Mouse (Mus musculus) lung, postnatal 25 days (tissue): ENCODE data around the gene D130043K22Rik.

Experiments used
- DNase-seq: peaks from one replicate; pipeline ENCODE4 v3.0.0; 2022; ENCODE audit warnings: low spot score

The D130043K22Rik gene

GRCm38 (mm10) chr13:24893880-24894279 is 48.9 kb downstream of the D130043K22Rik start:
- no peak for DNase-seq

- DNase-seq = no peak
These were observed 57.0 kb downstream of the D130043K22Rik start for GRCm38 (mm10) chr13:24901916-24902315.

GRCm38 (mm10) chr13:24903412-24903811 is 58.5 kb downstream of the D130043K22Rik start:
- DNase-seq = no peak

- no peak for DNase-seq
These were observed 60.5 kb downstream of the D130043K22Rik start for GRCm38 (mm10) chr13:24905422-24905821.

- peak; percentile 28 for DNase-seq
These were observed 62.1 kb downstream of the D130043K22Rik start for GRCm38 (mm10) chr13:24906831-24907570.

- no peak for DNase-seq
These were observed 64.2 kb downstream of the D130043K22Rik start for GRCm38 (mm10) chr13:24909112-24909511.

- DNase-seq = no peak
These were observed 68.6 kb downstream of the D130043K22Rik start for GRCm38 (mm10) chr13:24913576-24913975.

GRCm38 (mm10) chr13:24914915-24915314 is 70.0 kb downstream of the D130043K22Rik start:
- DNase-seq = no peak

GRCm38 (mm10) chr13:24915831-24916230 is 70.9 kb downstream of the D130043K22Rik start:
- DNase-seq = no peak

GRCm38 (mm10) chr13:24920333-24920977 is 75.5 kb downstream of the D130043K22Rik start:
- DNase-seq = peak; percentile 70

GRCm38 (mm10) chr13:24921281-24921680 is 76.3 kb downstream of the D130043K22Rik start:
- DNase-seq = no peak

- no peak for DNase-seq
These were observed 79.1 kb downstream of the D130043K22Rik start for GRCm38 (mm10) chr13:24923991-24924390.

- DNase-seq = no peak
These were observed 85.7 kb downstream of the D130043K22Rik start for GRCm38 (mm10) chr13:24930591-24930990.

GRCm38 (mm10) chr13:24933199-24933598 is 88.3 kb downstream of the D130043K22Rik start:
- no peak for DNase-seq

- no peak for DNase-seq
These were observed 91.8 kb downstream of the D130043K22Rik start for GRCm38 (mm10) chr13:24936772-24937107.

- peak; percentile 69 for DNase-seq
These were observed 92.3 kb downstream of the D130043K22Rik start, which contains the start of gene Aldh5a1 for GRCm38 (mm10) chr13:24937108-24937838. Gene Aldh5a1, minus strand, starts transcription at chr13:24937661.

GRCm38 (mm10) chr13:24937839-24938166 is 92.9 kb downstream of the D130043K22Rik start:
- DNase-seq = no peak

GRCm38 (mm10) chr13:24938683-24939082 is 93.7 kb downstream of the D130043K22Rik start:
- peak; percentile 81 for DNase-seq

GRCm38 (mm10) chr13:24939472-24939871 is 94.5 kb downstream of the D130043K22Rik start:
- no peak for DNase-seq

GRCm38 (mm10) chr13:24942512-24943282 is 97.8 kb downstream of the D130043K22Rik start, which contains the start of gene Gpld1:
Gene Gpld1, plus strand, starts transcription at chr13:24943152.
- DNase-seq = no peak

- DNase-seq = no peak
These were observed 98.4 kb downstream of the D130043K22Rik start for GRCm38 (mm10) chr13:24943303-24943702.

GRCm38 (mm10) chr13:24945567-24945966 is 100.6 kb downstream of the D130043K22Rik start:
- no peak for DNase-seq
